Mouse (Mus musculus) testis, adult 2 months (tissue): ENCODE data around the gene Arpc5. TPM values are rescaled to one million over a fixed set of nuclear protein-coding genes. Genes with fewer than 3 reads are reported as not detected.
A peak's percentile ranks its signal among the peaks of the same experiment; 100 is the strongest.

Experiments used
- H3K27ac ChIP-seq: fragments of 200-500 bp; 2 replicates; pipeline ENCODE4 v1.5.1; 2012; ENCODE audit warnings: low read depth, low read length; ENCODE audit not compliant: control insufficient read depth, insufficient read depth
- H3K27me3 ChIP-seq: fragments of 200-500 bp; 2 replicates; pipeline ENCODE4 v1.6.1; 2012; ENCODE audit warnings: mild to moderate bottlenecking, low read length, moderate library complexity; ENCODE audit not compliant: control insufficient read depth, insufficient read depth
- H3K36me3 ChIP-seq: fragments of 200-500 bp; 2 replicates; pipeline ENCODE4 v1.6.1; 2012; ENCODE audit warnings: mild to moderate bottlenecking, low read length; ENCODE audit not compliant: control insufficient read depth, insufficient read depth
- H3K4me1 ChIP-seq: fragments of 200-500 bp; 2 replicates; pipeline ENCODE4 v1.6.1; 2012; ENCODE audit warnings: low read length; ENCODE audit not compliant: control insufficient read depth, insufficient read depth
- H3K4me3 ChIP-seq: fragments of 200-500 bp; 2 replicates; pipeline ENCODE4 v1.5.1; 2012; ENCODE audit warnings: low read depth, mild to moderate bottlenecking, low read length, moderate library complexity, mixed read lengths; ENCODE audit not compliant: control insufficient read depth
- CTCF ChIP-seq: fragments of 200-500 bp; IDR thresholded peaks from 2 replicates; pipeline ENCODE4 v1.5.1; 2012; ENCODE audit warnings: low read depth, mild to moderate bottlenecking, inconsistent platforms, low read length, moderate library complexity; ENCODE audit not compliant: control insufficient read depth, insufficient read depth, insufficient replicate concordance
- POLR2A ChIP-seq: fragments of 200-500 bp; IDR thresholded peaks from 2 replicates; pipeline ENCODE4 v1.6.1; 2012; ENCODE audit warnings: low read depth, mild to moderate bottlenecking, inconsistent platforms, low read length, moderate library complexity; ENCODE audit not compliant: control insufficient read depth
- polyA plus RNA-seq: library from polyadenylated mRNA; depleted of rRNA; stranded (reverse); fragments of >200 nt; gene quantifications from 2 replicates; pipeline ENCODE4 v1.2.3, GENCODE M21; 2012

Gene Arpc5
- polyA plus RNA-seq, 1 experiment, result 19.3 TPM

- no peak for TF ChIP-seq POLR2A
- no peak for TF ChIP-seq CTCF
Observed at GRCm38 (mm10) chr1:152786953-152787352, 20.6 kb downstream of the Arpc5 start.

GRCm38 (mm10) chr1:152788121-152788660, 21.8 kb downstream of the Arpc5 start:
- no peak for TF ChIP-seq POLR2A
- TF ChIP-seq CTCF, result no peak
- H3K4me3 ChIP-seq, result no peak overlapping the region
- no peak overlapping the region for H3K27ac ChIP-seq
- H3K36me3 ChIP-seq, result no peaks in the 10 kb centered on the region
- no peaks in the 10 kb centered on the region for H3K4me1 ChIP-seq
- H3K27me3 ChIP-seq, result no peaks in the 10 kb centered on the region

More at GRCm38 (mm10) chr1:152786953-152787352, 20.6 kb downstream of the Arpc5 start:
- Histone ChIP-seq H3K4me1 (no peaks in the 10 kb centered on the region), H3K4me3 (no peak overlapping the region), H3K36me3 (no peaks in the 10 kb centered on the region), H3K27me3 (no peaks in the 10 kb centered on the region), H3K27ac (no peak overlapping the region)

GRCm38 (mm10) chr1:152790254-152790653, 23.9 kb downstream of the Arpc5 start:
- Histone ChIP-seq H3K4me1 (no peaks in the 10 kb centered on the region), H3K4me3 (no peak overlapping the region), H3K36me3 (no peaks in the 10 kb centered on the region), H3K27me3 (no peaks in the 10 kb centered on the region), H3K27ac (no peak overlapping the region)
- TF ChIP-seq POLR2A (no peak), CTCF (peak; percentile 22; the same call in 1 of the 2 replicates)

GRCm38 (mm10) chr1:152790821-152791220, 24.5 kb downstream of the Arpc5 start:
- Histone ChIP-seq H3K27ac (no peak overlapping the region), H3K4me1 (no peaks in the 10 kb centered on the region), H3K4me3 (no peak overlapping the region), H3K27me3 (no peaks in the 10 kb centered on the region), H3K36me3 (no peaks in the 10 kb centered on the region)
- TF ChIP-seq CTCF (no peak), POLR2A (no peak)

GRCm38 (mm10) chr1:152791269-152791668, 24.9 kb downstream of the Arpc5 start:
- H3K27ac ChIP-seq, result no peak overlapping the region
- no peaks in the 10 kb centered on the region for H3K4me1 ChIP-seq
- TF ChIP-seq CTCF (no peak), POLR2A (no peak)
- H3K36me3 ChIP-seq, result no peaks in the 10 kb centered on the region
- H3K27me3 ChIP-seq, result no peaks in the 10 kb centered on the region
- no peak overlapping the region for H3K4me3 ChIP-seq

- Histone ChIP-seq H3K36me3 (no peaks in the 10 kb centered on the region), H3K4me1 (no peaks in the 10 kb centered on the region)
- TF ChIP-seq POLR2A, result no peak
Observed at GRCm38 (mm10) chr1:152792736-152793494, 26.6 kb downstream of the Arpc5 start.

GRCm38 (mm10) chr1:152793495-152794130, 27.3 kb downstream of the Arpc5 start:
- Histone ChIP-seq H3K27ac (no peak overlapping the region), H3K27me3 (no peaks in the 10 kb centered on the region), H3K36me3 (no peaks in the 10 kb centered on the region), H3K4me1 (no peaks in the 10 kb centered on the region), H3K4me3 (no peak overlapping the region)
- TF ChIP-seq POLR2A, result no peak
- no peak for TF ChIP-seq CTCF

More at GRCm38 (mm10) chr1:152792736-152793494, 26.6 kb downstream of the Arpc5 start:
- H3K4me3 ChIP-seq, result no peak overlapping the region
- H3K27ac ChIP-seq, result no peak overlapping the region
- H3K27me3 ChIP-seq, result no peaks in the 10 kb centered on the region
